Mouse (Mus musculus) bone marrow macrophage, adult 2 months (primary cell): Measurements from ENCODE around the gene Nrg4. TPM values are rescaled to one million over a fixed set of nuclear protein-coding genes. Genes with fewer than 3 reads are reported as not detected.

Experiments
- H3K27ac ChIP-seq: 2 replicates; pipeline ENCODE4 v1.5.1; 2012; ENCODE audit warnings: low read depth, low read length; ENCODE audit not compliant: insufficient read depth
- H3K4me1 ChIP-seq: 2 replicates; pipeline ENCODE4 v1.6.1; 2012; ENCODE audit warnings: low read length; ENCODE audit not compliant: control insufficient read depth, insufficient read depth
- H3K4me3 ChIP-seq: 2 replicates; pipeline ENCODE4 v1.5.1; 2012; ENCODE audit warnings: mild to moderate bottlenecking, low read length, moderate library complexity; ENCODE audit not compliant: insufficient read depth
- CTCF ChIP-seq: IDR thresholded peaks from 2 replicates; pipeline ENCODE4 v1.5.1; 2012; ENCODE audit warnings: low read depth, mild to moderate bottlenecking, low read length, moderate library complexity
- POLR2A ChIP-seq: IDR thresholded peaks from 2 replicates; pipeline ENCODE4 v1.6.1; 2012; ENCODE audit warnings: mild to moderate bottlenecking, low read depth, low read length, borderline replicate concordance
- polyA plus RNA-seq: library from polyadenylated mRNA; stranded (reverse); fragments of >200 nt; gene quantifications from 2 replicates; pipeline ENCODE4 v1.2.4, GENCODE M21; 2012; ENCODE audit not compliant: missing spikeins, insufficient read depth, insufficient read length

The Nrg4 gene
- polyA plus RNA-seq, 1 experiment = not detected

- H3K27ac ChIP-seq = no peak overlapping the region
- no peak overlapping the region for H3K4me3 ChIP-seq
- no peak for TF ChIP-seq POLR2A
- TF ChIP-seq CTCF = no peak
- no peaks in the 10 kb centered on the region for H3K4me1 ChIP-seq
These were observed 2.1 kb downstream of the Nrg4 start for GRCm38 (mm10) chr9:55324516-55324915.

GRCm38 (mm10) chr9:55324085-55324484, 2.6 kb downstream of the Nrg4 start:
- Histone ChIP-seq H3K27ac (no peak overlapping the region), H3K4me1 (no peaks in the 10 kb centered on the region), H3K4me3 (no peak overlapping the region)
- TF ChIP-seq CTCF = no peak
- TF ChIP-seq POLR2A = no peak

GRCm38 (mm10) chr9:55322641-55323040, 4.0 kb downstream of the Nrg4 start:
- TF ChIP-seq CTCF = no peak
- no peak for TF ChIP-seq POLR2A
- Histone ChIP-seq H3K4me1 (no peaks in the 10 kb centered on the region), H3K4me3 (no peak overlapping the region), H3K27ac (no peak overlapping the region)

- peaks cover 26% of the 10 kb centered on the region for H3K4me1 ChIP-seq
- no peak overlapping the region for H3K4me3 ChIP-seq
- H3K27ac ChIP-seq = no peak overlapping the region
- TF ChIP-seq CTCF = no peak
- no peak for TF ChIP-seq POLR2A
These were observed 12.9 kb downstream of the Nrg4 start for GRCm38 (mm10) chr9:55313619-55314261.

- Histone ChIP-seq H3K4me1 (peaks cover 41% of the 10 kb centered on the region), H3K4me3 (no peak overlapping the region), H3K27ac (peak overlapping the region; percentile 97)
- TF ChIP-seq CTCF = no peak
These were observed 15.1 kb downstream of the Nrg4 start for GRCm38 (mm10) chr9:55311560-55311959.

- TF ChIP-seq POLR2A (no peak), CTCF (no peak)
- H3K27ac ChIP-seq = peak overlapping the region; percentile 97
- no peak overlapping the region for H3K4me3 ChIP-seq
- H3K4me1 ChIP-seq = peaks cover 47% of the 10 kb centered on the region
These were observed 18.2 kb downstream of the Nrg4 start for GRCm38 (mm10) chr9:55308455-55308854.

- TF ChIP-seq CTCF (no peak), POLR2A (no peak)
- H3K4me3 ChIP-seq = no peak overlapping the region
- H3K4me1 ChIP-seq = peaks cover 47% of the 10 kb centered on the region
- peak overlapping the region; percentile 97 for H3K27ac ChIP-seq
These were observed 19.1 kb downstream of the Nrg4 start for GRCm38 (mm10) chr9:55307557-55307956.

GRCm38 (mm10) chr9:55307066-55307465, 19.6 kb downstream of the Nrg4 start:
- TF ChIP-seq POLR2A (no peak), CTCF (no peak)
- Histone ChIP-seq H3K4me1 (peaks cover 47% of the 10 kb centered on the region), H3K27ac (peak overlapping the region; percentile 97)

GRCm38 (mm10) chr9:55296221-55296620, 30.4 kb downstream of the Nrg4 start:
- Histone ChIP-seq H3K4me1 (peaks cover 15% of the 10 kb centered on the region), H3K27ac (peak overlapping the region; percentile 98), H3K4me3 (no peak overlapping the region)
- TF ChIP-seq CTCF (no peak), POLR2A (no peak)

More at GRCm38 (mm10) chr9:55307066-55307465, 19.6 kb downstream of the Nrg4 start:
- no peak overlapping the region for H3K4me3 ChIP-seq

- Histone ChIP-seq H3K27ac (no peak overlapping the region), H3K4me3 (no peak overlapping the region), H3K4me1 (peaks cover 9% of the 10 kb centered on the region)
- TF ChIP-seq CTCF = no peak
- no peak for TF ChIP-seq POLR2A
These were observed 34.7 kb downstream of the Nrg4 start for GRCm38 (mm10) chr9:55291966-55292365.
